Mouse (Mus musculus) kidney, embryonic 14.5 days (tissue): ENCODE results near the gene Nrxn1. TPM values are rescaled to one million over a fixed set of nuclear protein-coding genes. Genes with fewer than 3 reads are reported as not detected.

Experiments
- ATAC-seq: fragments of 200-750 bp; cut with Nextera tagmentation; 2 replicates; pipeline ENCODE4 v1.8.0; 2017; ENCODE audit warnings: moderate number of reproducible peaks, mild to moderate bottlenecking, moderate TSS enrichment, moderate library complexity; ENCODE audit not compliant: low FRiP score, low TSS enrichment
- H3K27ac ChIP-seq: fragments of 300-500 bp; sonication (generic); 2 replicates; pipeline ENCODE4 v1.5.1; 2014; ENCODE audit warnings: low read depth, mild to moderate bottlenecking, low read length, moderate library complexity, mixed read lengths
- H3K27me3 ChIP-seq: fragments of 300-500 bp; sonication (generic); 2 replicates; pipeline ENCODE4 v1.6.1; 2014; ENCODE audit warnings: mild to moderate bottlenecking, low read length; ENCODE audit not compliant: control insufficient read depth, insufficient read depth
- H3K36me3 ChIP-seq: fragments of 300-500 bp; sonication (generic); 2 replicates; pipeline ENCODE4 v1.6.1; 2014; ENCODE audit warnings: low read length, mixed read lengths; ENCODE audit not compliant: control insufficient read depth, insufficient read depth
- H3K4me1 ChIP-seq: fragments of 300-500 bp; sonication (generic); 2 replicates; pipeline ENCODE4 v1.6.1; 2014; ENCODE audit warnings: low read length, mixed read lengths; ENCODE audit not compliant: control insufficient read depth, insufficient read depth
- H3K4me2 ChIP-seq: fragments of 300-500 bp; sonication (generic); replicated peaks from 2 replicates; pipeline ENCODE4 v1.6.1; 2014; ENCODE audit warnings: low read depth, mild to moderate bottlenecking, low read length
- H3K4me3 ChIP-seq: fragments of 300-500 bp; sonication (generic); 2 replicates; pipeline ENCODE4 v1.5.1; 2014; ENCODE audit warnings: mild to moderate bottlenecking, low read length
- H3K9ac ChIP-seq: fragments of 300-500 bp; sonication (generic); 2 replicates; pipeline ENCODE4 v1.6.1; 2014; ENCODE audit warnings: low read depth, mild to moderate bottlenecking, low read length, moderate library complexity
- H3K9me3 ChIP-seq: fragments of 300-500 bp; sonication (generic); 2 replicates; pipeline ENCODE4 v1.6.1; 2016; ENCODE audit warnings: low read length; ENCODE audit not compliant: control insufficient read depth
- WGBS: fragments of 180-500 bp; shearing (Covaris S2); extraction: QIAGEN DNeasy Blood & Tissue Kit; methylation state at CpG from one replicate; pipeline ENCODE4 v1.1.7; 2014; 5-methylcytosine and 5-hydroxymethylcytosine counted together
- polyA plus RNA-seq: library from polyadenylated mRNA; unstranded; fragments of >200 nt; fragmentation: Nextera tagmentation; extraction: Ambion mirVana; gene quantifications from 2 replicates; pipeline ENCODE4 v1.2.1, GENCODE M21; 2014

Nrxn1 gene
- polyA plus RNA-seq, 1 experiment from 2014 or later: 10.1 TPM

- no peaks in the 10 kb centered on the region for H3K36me3 ChIP-seq
- H3K4me1 ChIP-seq: no peaks in the 10 kb centered on the region
- H3K9ac ChIP-seq: no peak overlapping the region
- no peak overlapping the region for H3K4me3 ChIP-seq
- H3K27ac ChIP-seq: no peak overlapping the region
- H3K27me3 ChIP-seq: no peaks in the 10 kb centered on the region
- 86% methylated on average over 5 of the region's 5 CpGs for WGBS
- no peaks in the 10 kb centered on the region for H3K9me3 ChIP-seq
- no peak for ATAC-seq
- H3K4me2 ChIP-seq: no peak overlapping the region
These were observed 397.7 kb downstream of the Nrxn1 start for GRCm38 (mm10) chr17:90695086-90695584.

- H3K4me3 ChIP-seq: no peak overlapping the region
- H3K4me2 ChIP-seq: no peak overlapping the region
- H3K9ac ChIP-seq: no peak overlapping the region
- no peak for ATAC-seq
- no peaks in the 10 kb centered on the region for H3K36me3 ChIP-seq
- H3K4me1 ChIP-seq: no peaks in the 10 kb centered on the region
- no peaks in the 10 kb centered on the region for H3K27me3 ChIP-seq
- no peaks in the 10 kb centered on the region for H3K9me3 ChIP-seq
- no peak overlapping the region for H3K27ac ChIP-seq
These were observed 408.7 kb downstream of the Nrxn1 start for GRCm38 (mm10) chr17:90684172-90684571.

GRCm38 (mm10) chr17:90681019-90681418 lies 411.9 kb downstream of the Nrxn1 start:
- 91% methylated on average over 1 of the region's 1 CpGs for WGBS
- no peaks in the 10 kb centered on the region for H3K27me3 ChIP-seq
- no peak for ATAC-seq

GRCm38 (mm10) chr17:90676676-90677075 lies 416.2 kb downstream of the Nrxn1 start:
- H3K4me3 ChIP-seq: no peak overlapping the region
- H3K27ac ChIP-seq: no peak overlapping the region
- ATAC-seq: no peak
- no peaks in the 10 kb centered on the region for H3K36me3 ChIP-seq
- WGBS: 79% methylated on average over 2 of the region's 2 CpGs
- H3K9me3 ChIP-seq: no peaks in the 10 kb centered on the region
- no peak overlapping the region for H3K4me2 ChIP-seq
- H3K27me3 ChIP-seq: no peaks in the 10 kb centered on the region
- H3K4me1 ChIP-seq: no peaks in the 10 kb centered on the region
- no peak overlapping the region for H3K9ac ChIP-seq

More at GRCm38 (mm10) chr17:90681019-90681418, 411.9 kb downstream of the Nrxn1 start:
- H3K4me1 ChIP-seq: no peaks in the 10 kb centered on the region
- H3K4me3 ChIP-seq: no peak overlapping the region
- H3K9ac ChIP-seq: no peak overlapping the region
- no peaks in the 10 kb centered on the region for H3K9me3 ChIP-seq
- H3K4me2 ChIP-seq: no peak overlapping the region
- no peaks in the 10 kb centered on the region for H3K36me3 ChIP-seq
- H3K27ac ChIP-seq: no peak overlapping the region

GRCm38 (mm10) chr17:90662318-90662717 lies 430.6 kb downstream of the Nrxn1 start:
- H3K4me3 ChIP-seq: no peak overlapping the region
- no peaks in the 10 kb centered on the region for H3K36me3 ChIP-seq
- H3K9ac ChIP-seq: no peak overlapping the region
- 83% methylated on average over 2 of the region's 2 CpGs for WGBS
- H3K9me3 ChIP-seq: no peaks in the 10 kb centered on the region
- no peaks in the 10 kb centered on the region for H3K4me1 ChIP-seq
- H3K27me3 ChIP-seq: no peaks in the 10 kb centered on the region
- no peak overlapping the region for H3K4me2 ChIP-seq
- no peak for ATAC-seq
- H3K27ac ChIP-seq: no peak overlapping the region

GRCm38 (mm10) chr17:90654506-90654905 lies 438.4 kb downstream of the Nrxn1 start:
- Histone ChIP-seq H3K9me3 (no peaks in the 10 kb centered on the region), H3K27me3 (no peaks in the 10 kb centered on the region), H3K4me3 (no peak overlapping the region), H3K36me3 (no peaks in the 10 kb centered on the region), H3K4me2 (no peak overlapping the region), H3K9ac (no peak overlapping the region), H3K4me1 (no peaks in the 10 kb centered on the region), H3K27ac (no peak overlapping the region)
- 67% methylated on average over 1 of the region's 1 CpGs for WGBS
- ATAC-seq: no peak

DNA sequence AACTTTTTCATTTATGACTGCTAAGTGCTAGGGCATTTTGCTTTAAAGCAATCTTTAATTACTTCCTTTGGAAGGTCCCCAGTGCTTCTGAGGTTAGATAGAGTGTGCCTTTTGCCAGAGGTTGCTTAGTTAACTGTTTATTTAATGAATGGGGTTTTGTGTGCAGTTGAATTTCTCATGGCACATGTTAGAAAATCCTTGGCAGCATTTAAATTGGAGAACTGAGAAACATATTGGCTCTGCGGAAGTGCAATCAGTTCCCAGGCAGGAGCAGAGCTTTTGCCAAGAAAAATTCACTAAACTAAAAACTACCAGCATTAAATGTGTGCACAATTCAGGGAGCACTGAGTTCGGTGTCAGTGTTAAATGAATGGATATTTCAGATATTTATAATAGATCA lies 439.5 kb downstream of the Nrxn1 start:
- Histone ChIP-seq H3K9ac (no peak overlapping the region), H3K36me3 (no peaks in the 10 kb centered on the region), H3K4me1 (no peaks in the 10 kb centered on the region), H3K4me3 (no peak overlapping the region), H3K27me3 (no peaks in the 10 kb centered on the region), H3K27ac (no peak overlapping the region), H3K9me3 (no peaks in the 10 kb centered on the region), H3K4me2 (no peak overlapping the region)
- WGBS: 75% methylated on average over 2 of the region's 2 CpGs
- no peak for ATAC-seq

- Histone ChIP-seq H3K36me3 (no peaks in the 10 kb centered on the region), H3K9me3 (no peaks in the 10 kb centered on the region), H3K27me3 (no peaks in the 10 kb centered on the region), H3K4me3 (no peak overlapping the region), H3K4me1 (no peaks in the 10 kb centered on the region), H3K27ac (no peak overlapping the region), H3K4me2 (no peak overlapping the region), H3K9ac (no peak overlapping the region)
- WGBS: 79% methylated on average over 1 of the region's 1 CpGs
- no peak for ATAC-seq
These were observed 442.6 kb downstream of the Nrxn1 start for GRCm38 (mm10) chr17:90650279-90650678.

DNA sequence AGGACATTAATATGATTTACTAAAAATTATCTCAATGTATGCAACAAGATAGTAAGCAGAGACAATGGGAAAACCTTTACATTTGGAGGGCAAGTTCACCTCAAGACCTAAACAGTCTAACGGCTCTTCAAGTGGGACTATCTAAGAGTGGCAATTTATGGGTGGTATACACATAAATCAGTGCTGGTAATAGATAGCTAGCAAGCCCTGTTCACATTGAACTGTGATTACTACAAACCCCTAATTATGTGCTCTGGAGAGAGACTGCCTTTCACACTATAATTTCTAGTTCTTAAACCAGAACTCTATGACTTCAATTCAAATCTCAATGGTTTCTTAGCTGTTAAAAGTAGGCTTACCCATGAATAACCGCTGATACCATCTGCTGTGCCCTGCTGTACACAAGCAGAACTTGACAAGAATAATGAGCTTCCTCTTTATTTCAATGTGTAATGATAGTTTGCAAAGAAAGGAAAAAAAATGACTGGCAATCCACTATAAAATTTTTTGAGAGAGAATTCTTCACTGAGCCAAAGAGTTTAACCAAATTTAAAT lies 453.8 kb downstream of the Nrxn1 start:
- no peak overlapping the region for H3K4me3 ChIP-seq

More for the DNA sequence above, 453.8 kb downstream of the Nrxn1 start:
- Histone ChIP-seq H3K36me3 (no peaks in the 10 kb centered on the region), H3K4me2 (no peak overlapping the region), H3K27ac (no peak overlapping the region), H3K9me3 (no peaks in the 10 kb centered on the region), H3K9ac (no peak overlapping the region), H3K4me1 (no peaks in the 10 kb centered on the region), H3K27me3 (no peaks in the 10 kb centered on the region)
- WGBS: 54% methylated on average over 2 of the region's 2 CpGs
- ATAC-seq: no peak
